Mouse (Mus musculus) C2C12 (cell line): Measurements from ENCODE around the gene Gm42517.

Source experiments
- CTCF ChIP-seq: IDR thresholded peaks from one replicate; pipeline ENCODE4 v1.5.1; 2011; ENCODE audit not compliant: control insufficient read depth, insufficient read depth, insufficient read length
- MAX ChIP-seq: IDR thresholded peaks from one replicate; pipeline ENCODE4 v1.6.1; 2011; ENCODE audit warnings: mild to moderate bottlenecking, control low read depth
- USF1 ChIP-seq: IDR thresholded peaks from one replicate; pipeline ENCODE4 v1.6.1; 2011; ENCODE audit warnings: low read depth, mild to moderate bottlenecking, control low read depth, moderate library complexity

GRCm38 (mm10) chr5:108388201-108388600 lies 20.5 kb upstream of the Gm42517 start, which contains the start of gene Pde6b:
- TF ChIP-seq CTCF = no peak
- no peak for TF ChIP-seq MAX
- no peak for TF ChIP-seq USF1
